12 mouse cellular contexts compared by ENCODE assay signal in the genomic region with DNA sequence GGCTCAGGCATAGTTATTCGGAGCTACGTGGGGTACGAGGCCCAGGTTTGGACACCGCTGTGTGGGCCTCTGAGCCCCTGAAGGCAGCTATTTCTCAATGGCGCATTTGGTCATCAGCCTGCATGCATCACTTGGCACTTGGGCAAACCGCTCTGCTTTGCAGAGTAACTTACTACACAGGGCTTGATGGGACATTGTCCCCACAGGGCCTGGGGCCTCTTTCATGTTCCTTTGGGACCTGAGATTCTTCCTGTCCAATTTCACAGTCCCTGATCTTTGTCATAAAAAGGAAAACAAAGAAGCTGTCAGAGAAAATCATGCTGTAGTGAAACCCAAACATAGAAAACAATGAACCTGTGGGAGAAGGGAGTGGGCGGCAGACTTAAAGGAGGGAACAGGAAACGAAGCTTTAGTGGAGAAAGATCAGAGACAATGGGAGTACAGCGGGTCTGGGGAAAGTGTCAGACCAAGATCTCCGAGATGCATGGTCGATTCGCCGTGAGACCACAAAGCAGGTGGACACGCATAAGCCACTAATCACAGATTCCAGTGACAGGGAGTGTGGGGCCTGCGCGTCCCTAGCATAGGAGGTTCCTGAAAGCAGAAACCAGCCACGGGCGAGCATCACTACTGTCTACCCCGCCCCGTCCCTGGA. TPM values are rescaled to one million over a fixed set of nuclear protein-coding genes. Genes with fewer than 3 reads are reported as not detected.
DNase-seq lines count a peak whose midpoint lies in the region; ATAC-seq and TF ChIP-seq lines count a peak whose summit lies in the region.
"Had no signal": no experiment of that assay in that cellular context is flagged by ENCODE, and none has a peak within 500 bp of the region (broad histone marks: within the 10 kb centered on the region; RNA-seq: fewer than 3 reads in every experiment).

No protein-coding gene starts in this region.

- TF ChIP-seq RAD21 in MEL (IDR thresholded peaks at IDR 0.05; ENCODE audit: low read depth, low read length): no peak

- 0 out of 2 replicates have a peak overlapping the region, but pooled peaks have one; percentile 6 for H3K4me2 ChIP-seq in kidney, embryonic 16.5 days (replicated peaks; ENCODE audit: low read depth, low read length)
- peak overlapping the region; percentile 68 for H3K4me2 ChIP-seq in myocyte (ENCODE audit: low read depth)
- no peak overlapping the region for H3K4me2 ChIP-seq in forebrain, postnatal 0 days (ENCODE audit: low read depth)
- H3K4me2 ChIP-seq: embryonic facial prominence, embryonic 15.5 days; limb, embryonic 12.5 days had no signal

- 29% methylated on average over 20 of the region's 20 CpGs for WGBS in kidney, embryonic 16.5 days
- 56% methylated on average over 20 of the region's 20 CpGs for WGBS in forebrain, postnatal 0 days

- no peak for TF ChIP-seq EP300 in MEL (IDR thresholded peaks at IDR 0.05; ENCODE audit: low read depth in 1 of 2, low read length in 2 of 2)

- no peak overlapping the region for H3K9ac ChIP-seq in kidney, embryonic 16.5 days (replicated peaks; ENCODE audit: low read length)
- H3K9ac ChIP-seq in MEL (ENCODE audit: control insufficient read depth, low read depth, low read length, poor library complexity, severe bottlenecking): no peak overlapping the region
- no peak overlapping the region for H3K9ac ChIP-seq in forebrain, postnatal 0 days
- H3K9ac ChIP-seq: embryonic facial prominence, embryonic 15.5 days; limb, embryonic 12.5 days had no signal

- no peaks in the 10 kb centered on the region for H3K9me3 ChIP-seq in kidney, embryonic 16.5 days (ENCODE audit: low read length)
- no peaks in the 10 kb centered on the region for H3K9me3 ChIP-seq in MEL (replicated peaks; ENCODE audit: insufficient read depth, low read length)
- no peaks in the 10 kb centered on the region for H3K9me3 ChIP-seq in forebrain, postnatal 0 days (ENCODE audit: low read length)
- H3K9me3 ChIP-seq: embryonic facial prominence, embryonic 15.5 days; limb, embryonic 12.5 days had no signal

- no peaks in the 10 kb centered on the region for H3K27me3 ChIP-seq in kidney, embryonic 16.5 days (ENCODE audit: insufficient read depth, low read length)
- no peaks in the 10 kb centered on the region for H3K27me3 ChIP-seq in MEL (ENCODE audit: control insufficient read depth in 1 of 2, insufficient read depth in 2 of 2, low read length in 2 of 2)
- no peaks in the 10 kb centered on the region for H3K27me3 ChIP-seq in myocyte (ENCODE audit: control insufficient read depth, insufficient read depth, insufficient read length)
- no peaks in the 10 kb centered on the region for H3K27me3 ChIP-seq in forebrain, postnatal 0 days (ENCODE audit: insufficient read depth, low read length)
- H3K27me3 ChIP-seq: embryonic facial prominence, embryonic 15.5 days had no signal

- H3K36me3 ChIP-seq in kidney, embryonic 16.5 days (ENCODE audit: insufficient read depth, low read length): no peaks in the 10 kb centered on the region
- H3K36me3 ChIP-seq in MEL (ENCODE audit: control insufficient read depth in 1 of 2, insufficient read depth in 2 of 2, low read length in 2 of 2) (peaks cover 0 to 12% of the 10 kb centered on the region in 2 experiments; a peak in 2 of 4 replicates), myocyte (ENCODE audit: control insufficient read depth, insufficient read depth) (no peaks in the 10 kb centered on the region)
- no peaks in the 10 kb centered on the region for H3K36me3 ChIP-seq in forebrain, postnatal 0 days (ENCODE audit: insufficient read depth)
- H3K36me3 ChIP-seq: embryonic facial prominence, embryonic 15.5 days; limb, embryonic 12.5 days had no signal

- ATAC-seq in kidney, embryonic 16.5 days (ENCODE audit: low FRiP score, low TSS enrichment): peak; percentile 77
- no peak for ATAC-seq in forebrain, postnatal 0 days
- no peak for ATAC-seq in megakaryocyte-erythroid progenitor cell, adult 5-6 weeks (replicated peaks; ENCODE audit: low FRiP score, low TSS enrichment, poor library complexity, severe bottlenecking)

- no peak overlapping the region for H3K4me3 ChIP-seq in kidney, embryonic 16.5 days (ENCODE audit: low read length)
- H3K4me3 ChIP-seq in MEL (ENCODE audit: control insufficient read depth in 1 of 2, insufficient read depth in 1 of 2, low read depth in 2 of 2, low read length in 2 of 2) (no peak overlapping the region), myocyte (no peak overlapping the region)
- no peak overlapping the region for H3K4me3 ChIP-seq in forebrain, postnatal 0 days (ENCODE audit: low read depth, low read length)
- H3K4me3 ChIP-seq: embryonic facial prominence, embryonic 15.5 days; limb, embryonic 12.5 days had no signal

- TF ChIP-seq CTCF in MEL (IDR thresholded peaks at IDR 0.05 in 2 of 3, conservative IDR thresholded peaks at IDR 0.05 in 1 of 3; ENCODE audit: control insufficient read depth in 1 of 3, insufficient read depth in 1 of 3, low read depth in 2 of 3, low read length in 3 of 3, poor library complexity in 1 of 3, severe bottlenecking in 1 of 3): no peak
- TF ChIP-seq CTCF in forebrain, postnatal 0 days (IDR thresholded peaks at IDR 0.05; ENCODE audit: low read depth): no peak

- no peak overlapping the region for H3ac ChIP-seq in myocyte (ENCODE audit: control insufficient read depth, insufficient read length)

- H3K27ac ChIP-seq in kidney, embryonic 16.5 days (ENCODE audit: low read length): peak overlapping the region; percentile 67
- peak overlapping the region; percentile 67 for H3K27ac ChIP-seq in MEL (ENCODE audit: control insufficient read depth, low read depth, low read length)
- H3K27ac ChIP-seq in forebrain, postnatal 0 days (ENCODE audit: low read depth, low read length): no peak overlapping the region
- H3K27ac ChIP-seq: embryonic facial prominence, embryonic 15.5 days; limb, embryonic 12.5 days had no signal

- no peak for DNase-seq in kidney, adult 9 months
- no peak for DNase-seq in MEL (ENCODE audit: low read depth, low spot score)
- DNase-seq in gonadal fat pad, adult 2 months (ENCODE audit: low read depth): peak; percentile 84
- no peak for DNase-seq in frontal cortex, postnatal 14 days (ENCODE audit: low spot score in 2 of 2)
- DNase-seq in forebrain, postnatal 0 days: no peak
- DNase-seq: cerebellum, adult 9-10 months; heart, postnatal 36 days had no signal

- H3K79me2 ChIP-seq in MEL (ENCODE audit: control insufficient read depth, insufficient read depth, low read length, poor library complexity) (no peaks in the 10 kb centered on the region), myocyte (ENCODE audit: control insufficient read depth, insufficient read depth) (no peaks in the 10 kb centered on the region)

- peaks cover 26% of the 10 kb centered on the region for H3K4me1 ChIP-seq in kidney, embryonic 16.5 days (ENCODE audit: insufficient read depth, low read length)
- peaks cover 7 to 22% of the 10 kb centered on the region in 2 experiments for H3K4me1 ChIP-seq in MEL (ENCODE audit: control insufficient read depth in 1 of 2, insufficient read depth in 2 of 2, low read length in 2 of 2)
- H3K4me1 ChIP-seq in forebrain, postnatal 0 days (ENCODE audit: insufficient read depth): no peaks in the 10 kb centered on the region
- H3K4me1 ChIP-seq: embryonic facial prominence, embryonic 15.5 days had no signal

- TF ChIP-seq POLR2A in MEL (IDR thresholded peaks at IDR 0.05; ENCODE audit: control insufficient read depth in 1 of 2, insufficient read depth in 1 of 2, low read depth in 1 of 2, low read length in 2 of 2, poor library complexity in 1 of 2): no peak
- no peak for TF ChIP-seq POLR2A in myocyte (IDR thresholded peaks at IDR 0.05; ENCODE audit: insufficient read length, low read depth)

TF ChIP-seq in MEL, 35 proteins besides CTCF, POLR2A, EP300 and RAD21:
- no peak for TF ChIP-seq ZC3H11A (IDR thresholded peaks at IDR 0.05; ENCODE audit: low read depth, low read length)
- no peak for TF ChIP-seq MAZ (IDR thresholded peaks at IDR 0.05; ENCODE audit: low read depth, low read length)
- TF ChIP-seq USF2 (IDR thresholded peaks at IDR 0.05; ENCODE audit: borderline replicate concordance in 1 of 2, insufficient read depth in 1 of 2, low read depth in 1 of 2, low read length in 2 of 2): no peak
- TF ChIP-seq RCOR1 (IDR thresholded peaks at IDR 0.05; ENCODE audit: low read depth, low read length): no peak
- TF ChIP-seq NRF1 (IDR thresholded peaks at IDR 0.05; ENCODE audit: insufficient read depth, low read depth, low read length, poor library complexity, severe bottlenecking): no peak

TF ChIP-seq in myocyte, 11 proteins besides CTCF, POLR2A, EP300 and RAD21:
- TF ChIP-seq REST (IDR thresholded peaks at IDR 0.05; ENCODE audit: insufficient read depth, insufficient read length) (no peak), MAX (IDR thresholded peaks at IDR 0.05; ENCODE audit: low read depth) (no peak), USF1 (IDR thresholded peaks at IDR 0.05; ENCODE audit: low read depth) (no peak), CEBPB (IDR thresholded peaks at IDR 0.05; ENCODE audit: insufficient read depth, poor library complexity, severe bottlenecking) (no peak), SRF (IDR thresholded peaks at IDR 0.05; ENCODE audit: control insufficient read depth, insufficient read length, low read depth) (no peak), TCF12 (IDR thresholded peaks at IDR 0.05; ENCODE audit: insufficient read depth, poor library complexity, severe bottlenecking) (no peak), TCF3 (IDR thresholded peaks at IDR 0.05; ENCODE audit: insufficient read length, low read depth) (no peak), POLR2AphosphoS2 (IDR thresholded peaks at IDR 0.05; ENCODE audit: insufficient read length, low read depth) (no peak), E2F4 (IDR thresholded peaks at IDR 0.05; ENCODE audit: insufficient read depth) (no peak), MYOD1 (IDR thresholded peaks at IDR 0.05; ENCODE audit: control insufficient read depth in 1 of 3, insufficient read length in 2 of 3, low read depth in 2 of 3) (no peak), MYOG (IDR thresholded peaks at IDR 0.05; ENCODE audit: control insufficient read depth in 1 of 3, insufficient read depth in 1 of 3, insufficient read length in 2 of 3, low read depth in 2 of 3) (no peak)
TF ChIP-seq in myocyte: peak in this region for 0.

RNA-seq across cellular contexts. Expression of a gene that starts 48.2 kb away (rescaled TPM):
- 7.4 and 7.9 TPM in 2 replicates for polyA plus RNA-seq in kidney, embryonic 16.5 days (2015; fragmentation: Nextera tagmentation; extraction: Ambion mirVana)
- total RNA-seq in MEL (2012; rRNA removed): 6.7 and 7.1 TPM in 2 replicates
- polyA plus RNA-seq in MEL (2012; ENCODE audit: insufficient read depth in 1 of 2, insufficient read length in 2 of 2, low read depth in 1 of 2, low replicate concordance in 2 of 2, missing spikeins in 1 of 2) (1 to 10 TPM in 1 of 2 experiments, not detected in 1; 8.4 TPM), myocyte (2012; fragmentation: generic; extraction: Trizol) (6.3 TPM)
- polyA plus RNA-seq in gonadal fat pad, adult 2 months (2012; rRNA removed): 14.0 and 18.0 TPM in 2 replicates
- total RNA-seq in forebrain, postnatal 0 days (2014; rRNA removed): 1.7 and 4.1 TPM in 2 replicates
- 1.2 and 2.0 TPM in 2 replicates for polyA plus RNA-seq in forebrain, postnatal 0 days (2015; fragmentation: Nextera tagmentation; extraction: Ambion mirVana)
- total RNA-seq in megakaryocyte-erythroid progenitor cell, adult 5-6 weeks (2014; fragmentation: Nextera tagmentation): 20.5 and 25.4 TPM in 2 replicates
- 12.2 and 15.6 TPM in 2 replicates for total RNA-seq in megakaryocyte-erythroid progenitor cell, adult 5-6 weeks (2017)
